7 mouse cellular contexts compared by ENCODE assay signal in genomic region chr13:80881722-80882500, GRCm38 (mm10). TPM values are rescaled to one million over a fixed set of nuclear protein-coding genes. Genes with fewer than 3 reads are reported as not detected.
DNase-seq lines count a peak whose midpoint lies in the region; ATAC-seq and TF ChIP-seq lines count a peak whose summit lies in the region.

No protein-coding gene starts in this region.

- H3K4me2 ChIP-seq in heart, embryonic 12.5 days = no peak overlapping the region
- H3K4me2 ChIP-seq in lung, embryonic 15.5 days = peak overlapping the region; percentile 54

- H3K27me3 ChIP-seq in heart, embryonic 12.5 days (replicated peaks) = no peaks in the 10 kb centered on the region
- no peaks in the 10 kb centered on the region for H3K27me3 ChIP-seq in lung, embryonic 15.5 days

- no peak overlapping the region; the same call in 1 of the 2 replicates for H3K4me3 ChIP-seq in cortical plate, adult 2 months (ENCODE audit: insufficient read depth, low read length)
- no peak overlapping the region for H3K4me3 ChIP-seq in heart, embryonic 12.5 days
- H3K4me3 ChIP-seq in lung, embryonic 15.5 days = no peak overlapping the region

- DNase-seq in CD4-positive, CD25-positive, alpha-beta regulatory T cell, adult 2 months (ENCODE audit: low read depth, low spot score) = peak; percentile 91
- DNase-seq in MEL-GATA-1-ER (ENCODE audit: extremely low read depth, low read depth) = peak; percentile 80
- DNase-seq in kidney, postnatal 25 days = peak; percentile 46 to 76
- peak; percentile 61 for DNase-seq in retina, adult 2 months (ENCODE audit: low read depth, low spot score)

- peak; percentile 49 for TF ChIP-seq CTCF in cortical plate, adult 2 months (IDR thresholded peaks at IDR 0.05; ENCODE audit: extremely low read depth, insufficient read depth, low read length)

- H3K27ac ChIP-seq in cortical plate, adult 2 months (ENCODE audit: insufficient read depth, low read length) = no peak overlapping the region
- H3K27ac ChIP-seq in heart, embryonic 12.5 days (ENCODE audit: poor library complexity, severe bottlenecking) = 0 out of 2 replicates have a peak overlapping the region, but pooled peaks have one; percentile 100
- H3K27ac ChIP-seq in lung, embryonic 15.5 days = peak overlapping the region; percentile 100

- no peak for TF ChIP-seq POLR2A in cortical plate, adult 2 months (IDR thresholded peaks at IDR 0.05; ENCODE audit: extremely low read depth, insufficient read depth, low read length)

- no peak overlapping the region for H3K9ac ChIP-seq in heart, embryonic 12.5 days
- H3K9ac ChIP-seq in lung, embryonic 15.5 days = no peak overlapping the region

- no peaks in the 10 kb centered on the region for H3K9me3 ChIP-seq in heart, embryonic 12.5 days (replicated peaks)
- no peaks in the 10 kb centered on the region for H3K9me3 ChIP-seq in lung, embryonic 15.5 days

- WGBS in heart, embryonic 12.5 days = 21% methylated on average over 6 of the region's 6 CpGs
- 20% methylated on average over 6 of the region's 6 CpGs for WGBS in lung, embryonic 15.5 days

- no peaks in the 10 kb centered on the region for H3K36me3 ChIP-seq in heart, embryonic 12.5 days
- no peaks in the 10 kb centered on the region for H3K36me3 ChIP-seq in lung, embryonic 15.5 days

- no peak for ATAC-seq in heart, embryonic 12.5 days (ENCODE audit: insufficient number of reproducible peaks, low FRiP score)
- ATAC-seq in lung, embryonic 15.5 days (ENCODE audit: borderline replicate concordance, extremely low read depth, low FRiP score, low TSS enrichment) = no peak

- H3K4me1 ChIP-seq in cortical plate, adult 2 months (ENCODE audit: control insufficient read depth, insufficient read depth, low read length) = peaks cover 1% of the 10 kb centered on the region; the same call in 1 of the 2 replicates
- H3K4me1 ChIP-seq in heart, embryonic 12.5 days (replicated peaks) = 0 out of 2 replicates have a peak, but pooled peaks cover 2% of the 10 kb centered on the region
- peaks cover 6% of the 10 kb centered on the region for H3K4me1 ChIP-seq in lung, embryonic 15.5 days

RNA-seq across cellular contexts. Expression of gene Arrdc3, which starts 1.3 kb away (rescaled TPM):
- 41.8 and 50.7 TPM in 2 replicates for polyA plus RNA-seq in cortical plate, adult 2 months (2012; rRNA removed)
- 69.6 and 73.4 TPM in 2 replicates for polyA plus RNA-seq in heart, embryonic 12.5 days (2016; fragmentation: Nextera tagmentation; extraction: Ambion mirVana)
- polyA plus RNA-seq in lung, embryonic 15.5 days (2015; fragmentation: Nextera tagmentation; extraction: Ambion mirVana) = 56.0 and 63.1 TPM in 2 replicates
